Comparison of ENCODE assay signal across 8 mouse cellular contexts in genomic region chr7:126776598-126777057, GRCm38 (mm10). TPM values are rescaled to one million over a fixed set of nuclear protein-coding genes. Genes with fewer than 3 reads are reported as not detected.
A peak's percentile ranks its signal among the peaks of the same experiment; 100 is the strongest.
DNase-seq lines count a peak whose midpoint lies in the region; ATAC-seq lines count a peak whose summit lies in the region.

Gene Ypel3, plus strand, starts transcription at chr7:126776955.

- H3K9me3 ChIP-seq in intestine, embryonic 14.5 days (ENCODE audit: control insufficient read depth, low read length): no peaks in the 10 kb centered on the region

- peaks cover 24% of the 10 kb centered on the region for H3K36me3 ChIP-seq in intestine, embryonic 14.5 days (ENCODE audit: control insufficient read depth, insufficient read depth, low read length)

- DNase-seq in adrenal gland, postnatal 10 days: peak; percentile 98
- DNase-seq in embryo, embryonic 11 days: peak; percentile 96
- DNase-seq in gastrocnemius, postnatal 25 days: peak; percentile 99
- peak; percentile 90 for DNase-seq in intestine, embryonic 14.5 days (ENCODE audit: low spot score)
- peak; percentile 95 to 97 for DNase-seq in left cerebral cortex, postnatal 25 days (ENCODE audit: low spot score in 2 of 2)
- peak; percentile 94 for DNase-seq in mesoderm, embryonic 11.5 days (ENCODE audit: low read depth, low spot score)
- peak; percentile 89 for DNase-seq in right cerebral cortex, postnatal 4 days
- peak; percentile 92 for DNase-seq in yolk sac, embryonic 10.5 days (ENCODE audit: low spot score)

- intact Hi-C loops in left cerebral cortex, postnatal 25 days (cut with DNase I): loop anchor here (2.0 to 10.0 kb wide), 4 partner anchors 14 to 212 kb away; partner anchors contain the start of gene Eif3c

- H3K4me2 ChIP-seq in intestine, embryonic 14.5 days (ENCODE audit: low read length): peak within 1 kb of the TSS; percentile 90

- 1% methylated on average over 33 of the region's 37 CpGs for WGBS in intestine, embryonic 14.5 days

- H3K4me1 ChIP-seq in intestine, embryonic 14.5 days (replicated peaks; ENCODE audit: control insufficient read depth, insufficient read depth, low read length): peaks cover 40% of the 10 kb centered on the region

- H3K9ac ChIP-seq in intestine, embryonic 14.5 days (ENCODE audit: low read length): peak within 1 kb of the TSS; percentile 77

- no peaks in the 10 kb centered on the region for H3K27me3 ChIP-seq in intestine, embryonic 14.5 days (replicated peaks; ENCODE audit: control insufficient read depth, insufficient read depth, low read length)

- H3K4me3 ChIP-seq in intestine, embryonic 14.5 days (ENCODE audit: low read depth, low read length): peak within 1 kb of the TSS; percentile 60

- H3K27ac ChIP-seq in intestine, embryonic 14.5 days (ENCODE audit: low read depth): peak within 1 kb of the TSS; percentile 93

- peak; percentile 87 for ATAC-seq in intestine, embryonic 14.5 days (replicated peaks; ENCODE audit: low FRiP score, low TSS enrichment, low read depth)

RNA-seq across cellular contexts. Expression of gene Ypel3, which starts in this region (rescaled TPM):
- total RNA-seq in adrenal gland, postnatal 10 days (2021): 100 to 1,000 TPM; 140 to 147 TPM
- total RNA-seq in gastrocnemius, postnatal 25 days (2021): 10 to 100 TPM; 63.8 to 69.0 TPM
- polyA plus RNA-seq in intestine, embryonic 14.5 days (2014; fragmentation: Nextera tagmentation; extraction: Ambion mirVana): 105 and 106 TPM in 2 replicates
- 100 to 1,000 TPM; 311 to 316 TPM for total RNA-seq in left cerebral cortex, postnatal 25 days (2021)

Comparison
In these comparisons a context has a peak if more than half of its experiments do, and no peak if none do; other contexts are left out.
1. Peak in every context shown above with its lines: DNase-seq, ATAC-seq, H3K4me3 ChIP-seq and H3K27ac ChIP-seq.